Mouse (Mus musculus) kidney, adult 10 weeks (tissue): ENCODE results near the gene Zfp324. TPM values are rescaled to one million over a fixed set of nuclear protein-coding genes. Genes with fewer than 3 reads are reported as not detected.

ENCODE experiments used
- polyA plus RNA-seq: library from polyadenylated mRNA; stranded (reverse); fragments of 350-450 nt; fragmentation: Illumina TruSeq; extraction: RNeasy Lipid Tissue Mini Kit (QIAGEN cat#74804); gene quantifications from one replicate; pipeline ENCODE4 v1.2.3, GENCODE M21; 2014; ENCODE audit warnings: low read depth, low replicate concordance

Gene Zfp324
- 2.7 TPM for polyA plus RNA-seq

DNA sequence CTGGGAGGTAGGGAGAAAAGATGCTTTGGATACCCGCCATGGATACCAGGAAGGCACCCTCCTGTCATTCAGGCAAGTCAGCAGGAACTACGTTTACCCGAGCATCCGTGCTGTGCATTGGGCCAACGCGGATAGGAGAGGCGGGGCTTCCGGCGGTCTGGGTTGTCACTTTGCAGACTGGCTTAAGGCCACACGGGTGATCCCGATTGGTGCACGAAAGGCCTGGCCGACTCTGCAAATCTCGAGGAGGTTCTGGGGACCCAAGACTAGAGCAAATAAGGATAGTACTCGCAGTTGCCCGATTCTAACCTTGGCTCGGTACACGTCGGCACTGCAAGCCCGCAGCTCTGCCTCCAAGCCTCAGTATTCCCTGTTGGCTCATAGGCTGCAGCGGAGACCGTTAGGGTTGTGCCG, at the start of gene Zfp324:
TSS of gene Zfp324 (plus strand) at position 161 of the 414 bp plus-strand sequence.

DNA sequence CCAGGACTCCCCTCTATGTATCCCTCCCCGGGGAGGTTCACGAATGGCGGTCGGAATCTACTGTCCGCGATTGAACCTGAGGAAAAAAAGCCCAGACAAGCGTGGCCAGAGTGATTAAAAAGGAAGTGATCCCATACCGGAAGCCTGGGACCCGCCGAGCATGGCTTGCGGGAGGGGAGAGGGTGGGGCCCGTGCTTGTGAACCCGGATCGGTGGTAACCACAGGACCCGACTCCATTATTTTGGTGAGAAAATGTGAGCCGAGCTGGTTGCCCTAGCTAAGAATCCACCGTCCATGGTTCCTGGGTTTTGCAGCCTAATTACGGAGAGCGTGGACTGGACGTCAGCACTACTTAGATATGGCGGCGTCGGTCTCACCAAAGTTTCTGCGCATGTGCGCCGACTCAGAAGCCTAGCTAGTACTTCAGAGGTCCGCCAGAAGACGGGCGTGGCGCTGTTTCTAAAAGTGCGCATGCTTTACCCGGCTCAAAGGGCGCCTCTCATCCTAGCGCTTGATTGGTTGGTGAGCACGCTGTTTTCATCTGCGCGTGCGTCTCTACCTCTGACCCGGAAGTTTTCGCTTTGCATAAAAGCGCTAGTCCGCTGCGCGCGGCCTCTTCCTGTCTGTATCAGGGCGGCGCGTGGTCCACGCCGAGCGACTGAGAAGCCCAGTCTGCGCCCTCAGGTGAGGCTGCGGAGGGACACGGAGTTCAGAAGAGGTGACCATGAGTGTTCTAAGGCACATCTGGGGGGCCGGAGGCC, 43.8 kb upstream of the Zfp324 start, which contains the start of gene Rps5:
TSS of gene Rps5 (plus strand) at position 586 of the 761 bp plus-strand sequence.

DNA sequence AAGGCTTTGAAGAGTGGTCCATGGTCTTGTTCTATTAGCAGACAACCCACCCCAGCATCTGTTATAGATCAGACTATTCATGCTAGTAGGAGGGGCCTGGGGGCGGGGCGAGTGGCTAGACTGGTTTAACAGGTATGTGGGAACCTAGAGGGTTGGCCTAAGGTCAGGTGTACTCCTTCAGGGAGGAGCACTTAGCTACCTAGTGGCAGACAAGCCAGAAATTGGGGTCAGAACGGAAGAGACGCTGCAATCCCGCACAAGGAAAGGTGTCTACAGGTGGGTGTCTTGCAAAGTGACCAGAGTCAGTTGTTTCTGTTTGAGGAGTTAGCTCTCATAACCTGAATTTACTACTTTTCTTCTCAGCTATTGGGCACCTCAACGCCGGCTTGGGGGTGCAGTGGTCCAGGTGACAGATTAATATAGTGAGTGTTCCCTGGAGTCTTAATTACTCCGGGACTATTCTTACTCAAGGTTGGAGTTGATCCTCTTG, 38.4 kb upstream of the Zfp324 start, which contains the start of gene Rnf225:
TSS of gene Rnf225 (plus strand) at position 226 of the 490 bp plus-strand sequence.

DNA sequence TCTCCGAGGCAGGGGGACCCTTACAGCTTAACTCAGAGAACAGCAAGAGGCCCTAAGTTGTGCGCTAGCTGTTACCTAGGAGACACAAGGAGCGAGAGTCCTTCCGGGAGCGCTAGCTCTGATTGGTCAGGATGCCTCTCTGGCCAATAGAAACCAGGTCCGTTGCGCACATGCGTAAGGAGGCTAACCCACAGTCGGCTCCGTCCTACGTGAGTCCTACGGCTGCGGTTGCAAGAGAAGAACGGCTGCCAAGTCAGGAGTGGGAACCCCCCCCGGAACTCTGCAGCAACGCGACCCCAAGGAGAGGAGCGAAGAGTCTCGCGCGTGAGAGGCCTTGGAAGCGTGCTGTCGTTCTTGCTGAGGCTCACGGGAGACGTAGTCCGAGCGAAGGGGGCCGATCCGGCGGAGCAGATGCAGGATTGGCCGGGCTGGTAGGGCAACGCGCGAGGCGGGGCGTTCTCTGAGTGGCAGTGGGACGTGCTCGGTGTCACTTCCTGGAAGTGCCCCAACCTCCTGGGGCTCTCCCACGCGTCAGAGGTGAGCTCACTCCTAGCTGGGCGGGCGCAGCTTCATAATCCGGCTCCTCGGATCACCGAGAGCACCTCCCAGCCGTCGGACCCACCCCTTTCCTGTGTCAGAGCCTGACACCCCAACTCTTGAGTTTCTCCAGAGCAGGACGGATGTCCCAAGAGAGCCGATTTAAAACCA, 12.2 kb downstream of the Zfp324 start, which contains the start of gene Zfp446:
TSS of gene Zfp446 (plus strand) at position 167 of the 708 bp plus-strand sequence.

DNA sequence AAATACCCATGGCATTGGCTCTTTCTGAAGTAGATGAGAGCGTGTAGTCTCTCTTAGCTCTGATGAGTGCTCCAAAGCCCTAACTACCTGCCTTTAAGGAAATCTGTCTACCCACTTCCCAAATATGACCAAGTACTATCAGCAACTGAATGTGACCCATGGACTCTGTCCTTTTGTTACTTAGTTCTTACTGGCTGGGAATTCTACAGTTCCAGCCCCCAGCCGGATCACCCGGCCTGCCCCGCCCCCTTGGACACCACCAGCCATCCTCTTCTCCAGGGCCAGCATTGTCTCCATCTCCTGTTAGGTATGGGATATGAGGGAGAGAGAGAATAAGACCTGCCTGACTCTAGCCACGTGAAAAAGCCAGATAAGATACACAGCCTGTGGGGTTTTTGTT, 32.4 kb downstream of the Zfp324 start, which contains the start of gene Slc27a5:
TSS of gene Slc27a5 (minus strand) at position 140 of the 400 bp plus-strand sequence.

DNA sequence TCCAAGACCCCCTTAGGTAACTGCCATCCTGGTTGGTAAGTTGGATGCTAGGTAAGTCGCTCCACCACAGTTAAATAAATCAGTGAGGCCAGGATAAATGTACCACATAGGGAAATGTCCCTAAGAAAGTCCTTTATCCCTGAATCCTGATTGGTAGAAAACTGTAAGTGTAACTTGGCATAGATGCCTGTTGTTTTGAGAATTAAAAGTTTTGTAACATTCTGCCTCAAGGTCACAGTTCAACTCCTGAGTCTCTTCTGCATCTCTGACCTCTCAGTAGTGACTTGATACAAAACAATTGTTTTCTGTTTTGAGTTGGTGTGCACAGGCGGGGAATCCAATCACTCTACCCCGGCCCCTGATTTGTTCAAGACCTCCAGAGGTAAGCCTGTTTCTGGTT, 33.2 kb downstream of the Zfp324 start, which contains the start of gene Trim28:
TSS of gene Trim28 (plus strand) at position 264 of the 400 bp plus-strand sequence.

GRCm38 (mm10) chr7:13010005-13010908, 44.6 kb downstream of the Zfp324 start, which contains the start of gene Zbtb45:
Gene Zbtb45, minus strand, starts transcription at chr7:13010034.

Other genes with a start within 250 kb of the Zfp324 start
- not detected for gene Vmn2r56, start 230.8 kb upstream of the Zfp324 start, polyA plus RNA-seq
- gene Zscan18, start 162.2 kb upstream of the Zfp324 start, polyA plus RNA-seq: 0.81 TPM
- gene Zfp329, start 147.0 kb upstream of the Zfp324 start, polyA plus RNA-seq: 24.1 TPM
- 30.9 TPM for gene Zfp110, start 131.1 kb upstream of the Zfp324 start, polyA plus RNA-seq
- 5.7 TPM for gene Zfp128, start 84.7 kb upstream of the Zfp324 start, polyA plus RNA-seq
- 5.6 TPM for gene Zscan22, start 68.0 kb upstream of the Zfp324 start, polyA plus RNA-seq
- 13.9 TPM for gene Rps5, start 43.5 kb upstream of the Zfp324 start, polyA plus RNA-seq
- gene Rnf225, start 38.4 kb upstream of the Zfp324 start, polyA plus RNA-seq: 0.16 TPM
- gene Zfp446, start 12.0 kb downstream of the Zfp324 start, polyA plus RNA-seq: 2.0 TPM
- not detected for gene Slc27a5, start 32.4 kb downstream of the Zfp324 start, polyA plus RNA-seq
- 13.1 TPM for gene Trim28, start 33.3 kb downstream of the Zfp324 start, polyA plus RNA-seq
- 0.44 TPM for gene Zbtb45, start 44.2 kb downstream of the Zfp324 start, polyA plus RNA-seq
- gene Chmp2a, start 69.0 kb downstream of the Zfp324 start, polyA plus RNA-seq: 117 TPM
- gene Ube2m, start 72.4 kb downstream of the Zfp324 start, polyA plus RNA-seq: 64.8 TPM
- gene Mzf1, start 88.9 kb downstream of the Zfp324 start, polyA plus RNA-seq: 0.36 TPM
- not detected for gene Vmn1r85, start 129.3 kb downstream of the Zfp324 start, polyA plus RNA-seq
- not detected for gene Vmn1r86, start 154.1 kb downstream of the Zfp324 start, polyA plus RNA-seq
- not detected for gene Vmn1r87, start 174.3 kb downstream of the Zfp324 start, polyA plus RNA-seq
- gene Vmn1r88, start 193.7 kb downstream of the Zfp324 start, polyA plus RNA-seq: not detected
- not detected for gene Vmn1r89, start 247.2 kb downstream of the Zfp324 start, polyA plus RNA-seq